Comparison of ENCODE assay signal across 25 mouse cellular contexts in genomic region chr17:79167198-79167597, GRCm38 (mm10).
A peak's percentile ranks its signal among the peaks of the same experiment; 100 is the strongest.
DNase-seq lines count a peak whose midpoint lies in the region; ATAC-seq lines count a peak whose summit lies in the region.
"Had no signal": no experiment of that assay in that cellular context is flagged by ENCODE, and none has a peak within 500 bp of the region (broad histone marks: within the 10 kb centered on the region; RNA-seq: fewer than 3 reads in every experiment).

No protein-coding gene starts in this region.

- 80% methylated on average over 6 of the region's 6 CpGs for WGBS in hindbrain, embryonic 10.5 days
- WGBS in hindbrain, embryonic 12.5 days, result 71% methylated on average over 6 of the region's 6 CpGs
- 65% methylated on average over 6 of the region's 6 CpGs for WGBS in hindbrain, embryonic 14.5 days
- 57% methylated on average over 6 of the region's 6 CpGs for WGBS in hindbrain, embryonic 13.5 days
- 74% methylated on average over 6 of the region's 6 CpGs for WGBS in midbrain, embryonic 14.5 days
- 66% methylated on average over 6 of the region's 6 CpGs for WGBS in midbrain, embryonic 16.5 days
- 50% methylated on average over 6 of the region's 6 CpGs for WGBS in neural tube, embryonic 15.5 days

- H3K4me3 ChIP-seq in hindbrain, embryonic 10.5 days, result no peak overlapping the region
- no peak overlapping the region for H3K4me3 ChIP-seq in hindbrain, embryonic 12.5 days
- H3K4me3 ChIP-seq in hindbrain, embryonic 14.5 days (replicated peaks; ENCODE audit: low read length), result no peak overlapping the region
- H3K4me3 ChIP-seq in hindbrain, embryonic 13.5 days, result no peak overlapping the region
- no peak overlapping the region for H3K4me3 ChIP-seq in midbrain, embryonic 14.5 days (replicated peaks; ENCODE audit: low read depth, low read length)
- no peak overlapping the region for H3K4me3 ChIP-seq in midbrain, embryonic 16.5 days (ENCODE audit: low read depth, low read length)
- H3K4me3 ChIP-seq in neural tube, embryonic 15.5 days (replicated peaks), result no peak overlapping the region
- H3K4me3 ChIP-seq: embryonic facial prominence, embryonic 10.5 days; embryonic facial prominence, embryonic 12.5 days; forebrain, embryonic 13.5 days had no signal

- H3K9ac ChIP-seq in hindbrain, embryonic 12.5 days, result no peak overlapping the region
- no peak overlapping the region for H3K9ac ChIP-seq in hindbrain, embryonic 14.5 days
- no peak overlapping the region for H3K9ac ChIP-seq in hindbrain, embryonic 13.5 days
- H3K9ac ChIP-seq in midbrain, embryonic 14.5 days (replicated peaks; ENCODE audit: low read length), result no peak overlapping the region
- H3K9ac ChIP-seq in midbrain, embryonic 16.5 days (ENCODE audit: low read depth, low read length), result no peak overlapping the region
- no peak overlapping the region for H3K9ac ChIP-seq in neural tube, embryonic 15.5 days (replicated peaks)
- H3K9ac ChIP-seq: embryonic facial prominence, embryonic 12.5 days; forebrain, embryonic 13.5 days had no signal

- no peaks in the 10 kb centered on the region for H3K27me3 ChIP-seq in hindbrain, embryonic 10.5 days (ENCODE audit: insufficient read depth, poor library complexity, severe bottlenecking)
- no peaks in the 10 kb centered on the region for H3K27me3 ChIP-seq in hindbrain, embryonic 12.5 days
- no peaks in the 10 kb centered on the region for H3K27me3 ChIP-seq in hindbrain, embryonic 14.5 days (ENCODE audit: control insufficient read depth, insufficient read depth, low read length)
- H3K27me3 ChIP-seq in hindbrain, embryonic 13.5 days, result no peaks in the 10 kb centered on the region
- H3K27me3 ChIP-seq in midbrain, embryonic 14.5 days (ENCODE audit: control insufficient read depth, insufficient read depth, low read length), result no peaks in the 10 kb centered on the region
- no peaks in the 10 kb centered on the region for H3K27me3 ChIP-seq in midbrain, embryonic 16.5 days (ENCODE audit: control insufficient read depth, insufficient read depth, low read depth, low read length)
- no peaks in the 10 kb centered on the region for H3K27me3 ChIP-seq in neural tube, embryonic 15.5 days (replicated peaks)
- H3K27me3 ChIP-seq: CH12.LX; embryonic facial prominence, embryonic 12.5 days; forebrain, embryonic 13.5 days; Patski had no signal

- no peaks in the 10 kb centered on the region for H3K9me3 ChIP-seq in hindbrain, embryonic 10.5 days
- no peaks in the 10 kb centered on the region for H3K9me3 ChIP-seq in hindbrain, embryonic 12.5 days (replicated peaks)
- H3K9me3 ChIP-seq in hindbrain, embryonic 14.5 days (ENCODE audit: control insufficient read depth, low read length), result no peaks in the 10 kb centered on the region
- no peaks in the 10 kb centered on the region for H3K9me3 ChIP-seq in hindbrain, embryonic 13.5 days
- no peaks in the 10 kb centered on the region for H3K9me3 ChIP-seq in midbrain, embryonic 14.5 days (ENCODE audit: control insufficient read depth, low read length)
- H3K9me3 ChIP-seq in midbrain, embryonic 16.5 days (replicated peaks; ENCODE audit: control insufficient read depth, low read length, poor library complexity, severe bottlenecking), result no peaks in the 10 kb centered on the region
- no peaks in the 10 kb centered on the region for H3K9me3 ChIP-seq in neural tube, embryonic 15.5 days (replicated peaks)
- H3K9me3 ChIP-seq: embryonic facial prominence, embryonic 10.5 days; embryonic facial prominence, embryonic 12.5 days; forebrain, embryonic 13.5 days had no signal

- no peaks in the 10 kb centered on the region for H3K4me1 ChIP-seq in hindbrain, embryonic 10.5 days (replicated peaks)
- no peaks in the 10 kb centered on the region for H3K4me1 ChIP-seq in hindbrain, embryonic 12.5 days
- no peaks in the 10 kb centered on the region for H3K4me1 ChIP-seq in hindbrain, embryonic 14.5 days (replicated peaks; ENCODE audit: control insufficient read depth, insufficient read depth, low read length)
- 0 out of 2 replicates have a peak, but pooled peaks cover 7% of the 10 kb centered on the region for H3K4me1 ChIP-seq in hindbrain, embryonic 13.5 days (replicated peaks)
- H3K4me1 ChIP-seq in midbrain, embryonic 14.5 days (ENCODE audit: control insufficient read depth, insufficient read depth, low read length), result no peaks in the 10 kb centered on the region
- H3K4me1 ChIP-seq in midbrain, embryonic 16.5 days (ENCODE audit: control insufficient read depth, insufficient read depth, low read length), result no peaks in the 10 kb centered on the region
- 0 out of 2 replicates have a peak, but pooled peaks cover 4% of the 10 kb centered on the region for H3K4me1 ChIP-seq in neural tube, embryonic 15.5 days
- H3K4me1 ChIP-seq: forebrain, embryonic 13.5 days had no signal

- ATAC-seq in hindbrain, embryonic 12.5 days (ENCODE audit: low FRiP score), result no peak
- no peak for ATAC-seq in hindbrain, embryonic 14.5 days (ENCODE audit: low FRiP score)
- no peak for ATAC-seq in hindbrain, embryonic 13.5 days (ENCODE audit: low FRiP score)
- no peak for ATAC-seq in midbrain, embryonic 14.5 days (ENCODE audit: low FRiP score, low TSS enrichment)
- no peak for ATAC-seq in midbrain, embryonic 16.5 days
- ATAC-seq in neural tube, embryonic 15.5 days (ENCODE audit: low FRiP score), result no peak
- ATAC-seq: activated CD4-positive, CD25-positive, alpha-beta regulatory T cell, adult 4 months; CD4-positive, CD25-positive, alpha-beta regulatory T cell, adult 4 months; forebrain, embryonic 13.5 days; Patski had no signal

- no peak for DNase-seq in hindbrain, embryonic 10.5 days (ENCODE audit: low spot score)
- DNase-seq in hindbrain, embryonic 14.5 days (ENCODE audit: low spot score), result peak; percentile 25
- peak; percentile 16 for DNase-seq in midbrain, embryonic 14.5 days
- DNase-seq in neural tube, embryonic 10.5 days (ENCODE audit: extremely low spot score, low spot score), result peak; percentile 5
- DNase-seq: adrenal gland, adult 8-10 months; adrenal gland, postnatal 14 days; adrenal gland, postnatal 36 days; B cell, adult 2 months; cerebellum, adult 11-12 months; cerebellum, adult 2 months; cerebellum, adult 9-10 months; cerebellum, postnatal 10 days; cerebellum, postnatal 25 days had no signal

- H3K36me3 ChIP-seq in hindbrain, embryonic 10.5 days, result no peaks in the 10 kb centered on the region
- H3K36me3 ChIP-seq in hindbrain, embryonic 12.5 days, result no peaks in the 10 kb centered on the region
- no peaks in the 10 kb centered on the region for H3K36me3 ChIP-seq in hindbrain, embryonic 14.5 days (replicated peaks; ENCODE audit: control insufficient read depth, insufficient read depth)
- no peaks in the 10 kb centered on the region for H3K36me3 ChIP-seq in hindbrain, embryonic 13.5 days
- H3K36me3 ChIP-seq in midbrain, embryonic 14.5 days (ENCODE audit: control insufficient read depth, insufficient read depth, low read length), result no peaks in the 10 kb centered on the region
- H3K36me3 ChIP-seq in midbrain, embryonic 16.5 days (ENCODE audit: control insufficient read depth, insufficient read depth, low read length), result no peaks in the 10 kb centered on the region
- no peaks in the 10 kb centered on the region for H3K36me3 ChIP-seq in neural tube, embryonic 15.5 days
- H3K36me3 ChIP-seq: embryonic facial prominence, embryonic 10.5 days; embryonic facial prominence, embryonic 12.5 days; G1E had no signal

- no peak overlapping the region for H3K4me2 ChIP-seq in hindbrain, embryonic 12.5 days (replicated peaks)
- no peak overlapping the region for H3K4me2 ChIP-seq in hindbrain, embryonic 14.5 days (replicated peaks)
- no peak overlapping the region for H3K4me2 ChIP-seq in hindbrain, embryonic 13.5 days
- H3K4me2 ChIP-seq in midbrain, embryonic 14.5 days (ENCODE audit: low read length), result no peak overlapping the region
- H3K4me2 ChIP-seq in midbrain, embryonic 16.5 days (ENCODE audit: low read length), result no peak overlapping the region
- H3K4me2 ChIP-seq in neural tube, embryonic 15.5 days, result no peak overlapping the region
- H3K4me2 ChIP-seq: embryonic facial prominence, embryonic 12.5 days; forebrain, embryonic 13.5 days had no signal

- H3K27ac ChIP-seq in hindbrain, embryonic 10.5 days, result 0 out of 2 replicates have a peak overlapping the region, but pooled peaks have one; percentile 12
- no peak overlapping the region for H3K27ac ChIP-seq in hindbrain, embryonic 12.5 days
- no peak overlapping the region for H3K27ac ChIP-seq in hindbrain, embryonic 14.5 days
- no peak overlapping the region for H3K27ac ChIP-seq in hindbrain, embryonic 13.5 days
- H3K27ac ChIP-seq in midbrain, embryonic 14.5 days (replicated peaks; ENCODE audit: low read depth, low read length), result no peak overlapping the region
- no peak overlapping the region for H3K27ac ChIP-seq in midbrain, embryonic 16.5 days (ENCODE audit: low read length)
- H3K27ac ChIP-seq in neural tube, embryonic 15.5 days (replicated peaks), result no peak overlapping the region
- H3K27ac ChIP-seq: embryonic facial prominence, embryonic 10.5 days; embryonic facial prominence, embryonic 12.5 days; forebrain, embryonic 13.5 days had no signal
